In the genomic region with DNA sequence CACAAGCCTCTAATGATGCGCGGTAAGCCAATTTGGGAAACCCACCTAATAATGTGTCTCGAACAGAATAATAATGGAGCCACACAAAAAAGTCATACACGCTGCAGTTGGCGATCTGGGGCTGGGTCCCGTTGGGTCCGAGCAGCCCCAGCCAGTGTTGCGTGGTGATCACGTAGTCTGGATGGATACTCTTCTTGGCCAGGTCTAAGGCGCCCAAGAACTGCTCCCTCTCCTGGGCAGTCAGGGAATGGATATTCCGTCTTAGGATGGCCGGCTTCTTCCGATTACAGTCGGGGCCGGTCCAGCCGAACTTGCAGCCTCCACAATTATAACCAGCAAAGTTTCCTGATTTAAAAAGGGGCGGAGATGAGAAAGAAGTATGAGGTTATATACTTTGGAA, we compare ENCODE assay signal across 11 mouse cellular contexts. TPM values are rescaled to one million over a fixed set of nuclear protein-coding genes. Genes with fewer than 3 reads are reported as not detected.
DNase-seq lines count a peak whose midpoint lies in the region; ATAC-seq and TF ChIP-seq lines count a peak whose summit lies in the region.
"Had no signal": no experiment of that assay in that cellular context is flagged by ENCODE, and none has a peak within 500 bp of the region (broad histone marks: within the 10 kb centered on the region; RNA-seq: fewer than 3 reads in every experiment).

No protein-coding gene starts in this region.

- no peak overlapping the region for H3K4me3 ChIP-seq in liver, postnatal 0 days (ENCODE audit: low read depth, low read length)
- H3K4me3 ChIP-seq in forebrain, embryonic 10.5 days = peak overlapping the region; percentile 5; the same call in 1 of the 2 replicates
- no peak overlapping the region for H3K4me3 ChIP-seq in kidney, embryonic 16.5 days (ENCODE audit: low read length)
- H3K4me3 ChIP-seq: hindbrain, embryonic 15.5 days; megakaryocyte, embryonic 14.5 days; stomach, embryonic 15.5 days had no signal

- DNase-seq in cerebellum, postnatal 25 days = peak; percentile 20 to 59
- DNase-seq in cerebellum, adult 11-12 months = no peak
- DNase-seq in liver, postnatal 0 days = no peak
- DNase-seq in liver = no peak
- peak; percentile 25 for DNase-seq in forebrain, embryonic 10.5 days (ENCODE audit: extremely low spot score, low spot score)
- peak; percentile 70 for DNase-seq in testis, postnatal 10 days (ENCODE audit: low spot score)
- DNase-seq in spleen, adult 18-20 months = no peak

- 86% methylated on average over 17 of the region's 17 CpGs for WGBS in liver, postnatal 0 days (ENCODE audit: insufficient replicate concordance)
- WGBS in forebrain, embryonic 10.5 days = 74% methylated on average over 17 of the region's 17 CpGs
- 80% methylated on average over 17 of the region's 17 CpGs for WGBS in kidney, embryonic 16.5 days

- peak; percentile 31 for TF ChIP-seq CTCF in liver, postnatal 0 days (IDR thresholded peaks at IDR 0.05; ENCODE audit: low read depth)

- no peak overlapping the region for H3K27ac ChIP-seq in liver, postnatal 0 days (ENCODE audit: low read depth)
- H3K27ac ChIP-seq in forebrain, embryonic 10.5 days = peak overlapping the region; percentile 27; the same call in 1 of the 2 replicates
- H3K27ac ChIP-seq in kidney, embryonic 16.5 days (ENCODE audit: low read length) = no peak overlapping the region
- H3K27ac ChIP-seq: hindbrain, embryonic 15.5 days; stomach, embryonic 15.5 days had no signal

- H3K27me3 ChIP-seq in liver, postnatal 0 days (ENCODE audit: insufficient read depth, low read length) = no peaks in the 10 kb centered on the region
- H3K27me3 ChIP-seq in forebrain, embryonic 10.5 days (ENCODE audit: poor library complexity, severe bottlenecking) = peaks cover 63% of the 10 kb centered on the region
- no peaks in the 10 kb centered on the region; the same call in 1 of the 2 replicates for H3K27me3 ChIP-seq in kidney, embryonic 16.5 days (ENCODE audit: insufficient read depth, low read length)
- H3K27me3 ChIP-seq: megakaryocyte, embryonic 14.5 days; stomach, embryonic 15.5 days had no signal

- no peak overlapping the region for H3K9ac ChIP-seq in liver, postnatal 0 days (replicated peaks)
- no peak overlapping the region for H3K9ac ChIP-seq in kidney, embryonic 16.5 days (replicated peaks; ENCODE audit: low read length)
- H3K9ac ChIP-seq: hindbrain, embryonic 15.5 days; stomach, embryonic 15.5 days had no signal

- no peaks in the 10 kb centered on the region for H3K36me3 ChIP-seq in liver, postnatal 0 days (replicated peaks; ENCODE audit: insufficient read depth, low read length)
- H3K36me3 ChIP-seq in forebrain, embryonic 10.5 days (replicated peaks) = no peaks in the 10 kb centered on the region
- no peaks in the 10 kb centered on the region for H3K36me3 ChIP-seq in kidney, embryonic 16.5 days (ENCODE audit: insufficient read depth, low read length)
- H3K36me3 ChIP-seq: hindbrain, embryonic 15.5 days; stomach, embryonic 15.5 days had no signal

- H3K4me2 ChIP-seq in liver, postnatal 0 days (ENCODE audit: low read depth, low read length) = no peak overlapping the region
- H3K4me2 ChIP-seq in kidney, embryonic 16.5 days (replicated peaks; ENCODE audit: low read depth, low read length) = no peak overlapping the region
- H3K4me2 ChIP-seq: hindbrain, embryonic 15.5 days; stomach, embryonic 15.5 days had no signal

- no peak for ATAC-seq in liver, postnatal 0 days
- peak; percentile 49; the same call in 1 of the 2 replicates for ATAC-seq in kidney, embryonic 16.5 days (ENCODE audit: low FRiP score, low TSS enrichment)

- H3K9me3 ChIP-seq in liver, postnatal 0 days (ENCODE audit: low read length) = no peaks in the 10 kb centered on the region
- H3K9me3 ChIP-seq in forebrain, embryonic 10.5 days = no peaks in the 10 kb centered on the region
- no peaks in the 10 kb centered on the region for H3K9me3 ChIP-seq in kidney, embryonic 16.5 days (ENCODE audit: low read length)
- H3K9me3 ChIP-seq: hindbrain, embryonic 15.5 days; stomach, embryonic 15.5 days had no signal

- TF ChIP-seq EP300 in liver, postnatal 0 days (IDR thresholded peaks at IDR 0.05; ENCODE audit: low read depth) = no peak

- 0 out of 2 replicates have a peak, but pooled peaks cover 4% of the 10 kb centered on the region for H3K4me1 ChIP-seq in liver, postnatal 0 days (ENCODE audit: insufficient read depth)
- peaks cover 28% of the 10 kb centered on the region for H3K4me1 ChIP-seq in forebrain, embryonic 10.5 days
- no peaks in the 10 kb centered on the region for H3K4me1 ChIP-seq in kidney, embryonic 16.5 days (ENCODE audit: insufficient read depth, low read length)
- H3K4me1 ChIP-seq: hindbrain, embryonic 15.5 days; megakaryocyte, embryonic 14.5 days; stomach, embryonic 15.5 days had no signal

RNA-seq across cellular contexts. Expression of a gene that starts 9.1 kb away (rescaled TPM):
- 1.0 and 1.8 TPM in 2 replicates for polyA plus RNA-seq in liver, postnatal 0 days (2015; fragmentation: Nextera tagmentation; extraction: Ambion mirVana)
- 7.4 and 10.6 TPM in 2 replicates for polyA plus RNA-seq in forebrain, embryonic 10.5 days (2016; fragmentation: Nextera tagmentation; extraction: Ambion mirVana)
- 0.76 and 1.2 TPM in 2 replicates for polyA plus RNA-seq in kidney, embryonic 16.5 days (2015; fragmentation: Nextera tagmentation; extraction: Ambion mirVana)

Comparison
In these comparisons a context has a peak if more than half of its experiments do, and no peak if none do; other contexts are left out.
1. DNase-seq: peak in cerebellum, postnatal 25 days (2 of 2), forebrain, embryonic 10.5 days (single experiment) and testis, postnatal 10 days (single experiment); none in cerebellum, adult 11-12 months (single experiment), liver, postnatal 0 days (single experiment), liver (single experiment) and spleen, adult 18-20 months (0 of 2).